Mouse (Mus musculus) brain, embryonic 14.5 days (tissue): Measurements from ENCODE around the gene Gpr139.

Source experiments
- CTCF ChIP-seq: fragments of 200-500 bp; IDR thresholded peaks from 2 replicates; pipeline ENCODE4 v1.5.1; 2012; ENCODE audit warnings: inconsistent platforms, mild to moderate bottlenecking, moderate library complexity, borderline replicate concordance; ENCODE audit not compliant: insufficient read depth, insufficient read length; ENCODE audit errors: extremely low read depth
- POLR2A ChIP-seq: fragments of 200-500 bp; IDR thresholded peaks from 2 replicates; pipeline ENCODE4 v1.6.1; 2012; ENCODE audit warnings: mild to moderate bottlenecking, inconsistent platforms, borderline replicate concordance; ENCODE audit not compliant: poor library complexity, insufficient read depth, insufficient read length, severe bottlenecking; ENCODE audit errors: extremely low read depth

- no peak for TF ChIP-seq CTCF
- TF ChIP-seq POLR2A = no peak
These were observed 3.4 kb downstream of the Gpr139 start for GRCm38 (mm10) chr7:119181053-119181452.
